Mouse (Mus musculus) urinary bladder, postnatal 14 days (tissue): ENCODE measurements around the gene Gm11639.

Source experiments
- DNase-seq: peaks from one replicate; pipeline ENCODE4 v3.0.0; 2021; ENCODE audit warnings: low spot score

The Gm11639 gene

DNA sequence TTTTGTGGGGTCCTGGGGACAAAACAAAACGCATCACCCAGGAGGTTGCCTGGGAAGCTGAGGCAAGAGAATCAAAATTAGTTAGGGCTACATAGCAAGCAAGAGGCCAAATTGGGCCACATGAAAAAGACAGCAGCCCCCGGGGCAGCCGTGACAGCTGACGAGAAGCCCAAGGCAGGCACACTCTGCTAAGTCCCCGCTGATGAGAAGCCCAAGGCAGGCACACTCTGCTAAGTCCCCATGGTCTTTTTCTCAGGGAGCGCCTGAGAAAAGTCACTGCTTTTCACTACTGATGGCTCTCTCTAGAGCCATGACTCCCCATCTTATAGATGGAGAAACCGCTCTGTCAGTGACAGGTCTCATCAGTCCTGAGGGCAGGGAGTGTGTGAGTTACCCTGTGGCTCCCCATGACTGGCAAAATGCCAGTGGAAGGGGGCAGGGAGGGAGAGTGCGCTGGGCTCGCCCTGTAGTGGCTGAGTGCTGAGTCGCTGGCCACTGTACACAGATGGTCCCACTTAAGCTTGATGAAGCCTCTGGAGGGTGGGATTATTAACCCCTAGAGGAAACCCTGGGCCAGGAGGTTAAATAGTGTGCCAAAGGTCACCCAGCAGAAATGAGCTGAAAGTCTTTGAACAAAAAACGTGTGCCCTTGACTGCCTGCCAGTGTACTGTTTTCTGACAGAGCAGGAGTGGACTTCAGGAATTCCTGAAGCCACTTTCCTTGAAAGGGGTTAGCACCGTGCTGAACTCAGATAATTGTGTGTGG, 467.7 kb downstream of the Gm11639 start:
- DNase-seq: peak; percentile 11

DNA sequence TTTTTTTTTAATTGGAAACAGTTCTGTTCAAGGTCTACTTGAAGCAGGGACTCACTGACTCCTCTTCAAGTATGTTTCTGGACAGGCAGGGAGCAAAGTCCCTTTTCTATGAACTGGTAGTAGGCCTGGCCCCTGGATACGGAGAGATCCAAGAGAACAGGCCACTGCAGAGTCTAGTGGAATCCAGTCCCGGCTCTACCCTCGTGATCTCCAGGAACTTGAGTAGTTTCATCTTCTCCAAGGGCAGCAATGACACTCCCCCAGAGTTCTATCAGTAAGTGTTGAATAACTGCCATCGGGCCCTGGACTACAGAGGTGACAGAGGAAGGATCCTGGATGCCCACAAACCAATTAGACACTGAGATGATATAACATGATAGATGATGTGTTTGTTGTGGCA, 470.4 kb downstream of the Gm11639 start:
- no peak for DNase-seq

DNA sequence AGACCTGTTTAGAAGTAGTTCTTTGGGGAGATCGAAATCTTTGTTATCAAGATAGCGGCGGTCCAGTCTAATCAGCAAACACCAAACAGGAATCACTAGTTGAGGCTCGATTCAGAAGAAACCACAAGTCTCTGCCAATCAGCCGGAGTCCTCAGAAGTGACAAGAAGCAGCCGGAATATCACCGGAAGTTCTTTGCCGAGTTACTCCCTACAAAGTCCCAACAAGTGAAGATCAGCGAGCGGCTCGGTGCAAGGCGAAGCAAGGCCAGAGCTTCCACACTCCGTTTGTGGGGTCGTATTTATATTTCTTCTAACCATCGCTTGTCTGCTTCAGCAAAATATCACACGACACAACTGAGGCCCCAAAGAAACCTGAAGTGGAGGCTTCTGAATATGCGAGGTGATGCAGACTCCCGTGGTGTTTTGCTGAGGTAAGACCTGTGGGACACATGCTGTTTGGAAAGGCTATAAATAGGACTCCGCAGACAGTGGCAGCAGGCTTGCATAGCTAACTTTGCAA, 471.3 kb downstream of the Gm11639 start:
- no peak for DNase-seq

DNA sequence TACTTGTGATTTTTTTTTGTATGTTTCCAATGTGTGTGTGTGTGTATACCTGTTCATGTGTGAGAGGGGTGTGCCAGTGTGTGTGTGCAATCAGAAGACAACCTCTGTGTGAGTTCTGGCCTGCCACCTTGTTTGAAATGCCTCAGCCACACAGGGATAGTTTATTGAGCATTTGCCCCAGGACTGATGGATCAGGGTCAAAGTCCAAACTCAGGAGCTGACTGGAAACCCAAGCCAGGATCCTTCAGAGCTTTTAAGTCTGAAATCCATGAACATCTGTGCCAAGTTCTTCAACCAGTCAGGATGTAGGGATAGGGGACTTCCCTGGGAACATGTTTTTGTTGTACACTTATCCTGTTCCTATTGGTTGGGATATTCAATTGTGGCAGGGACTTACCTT, 472.5 kb downstream of the Gm11639 start:
- DNase-seq: no peak

GRCm38 (mm10) chr11:105159673-105160360, 474.3 kb downstream of the Gm11639 start:
- no peak for DNase-seq

DNA sequence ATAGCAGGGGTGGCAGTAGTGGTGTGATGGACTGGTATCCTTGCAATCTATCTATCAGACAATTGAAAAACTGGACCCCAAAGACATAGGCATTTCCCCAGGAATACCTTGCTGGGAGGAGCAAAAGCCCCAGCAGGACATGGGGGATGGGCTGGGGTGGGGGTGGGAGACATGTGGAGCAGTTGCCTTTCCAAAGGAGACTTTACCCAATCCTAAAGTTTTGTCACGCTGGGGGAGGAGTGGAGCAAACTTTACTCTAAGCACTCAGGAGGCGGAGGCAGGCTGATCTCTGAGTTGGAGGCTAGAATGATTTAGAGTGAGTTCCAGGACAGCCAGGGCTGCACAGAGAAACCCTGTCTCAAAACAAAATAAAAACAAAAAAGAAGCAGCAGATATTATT, 475.9 kb downstream of the Gm11639 start:
- DNase-seq: no peak

GRCm38 (mm10) chr11:105164516-105165510, 479.3 kb downstream of the Gm11639 start:
- DNase-seq: no peak

GRCm38 (mm10) chr11:105166780-105167179, 481.3 kb downstream of the Gm11639 start:
- DNase-seq: no peak
